Mouse (Mus musculus) liver, embryonic 14.5 days (tissue): Measurements from ENCODE around the gene Pde6d. TPM values are rescaled to one million over a fixed set of nuclear protein-coding genes. Genes with fewer than 3 reads are reported as not detected.

Source experiments
- ATAC-seq: fragments of 200-750 bp; cut with Nextera tagmentation; 2 replicates; pipeline ENCODE4 v1.8.0; 2017; ENCODE audit warnings: moderate number of reproducible peaks, mild to moderate bottlenecking, moderate library complexity; ENCODE audit not compliant: insufficient read depth
- DNase-seq, 3 experiments: peaks; one replicate each; pipeline ENCODE4 v3.0.0-alpha.2; 2012 to 2013; ENCODE audit warnings: low read depth in 3 of 3, low spot score in 3 of 3
- H3K27ac ChIP-seq: fragments of 300-500 bp; sonication (generic); 2 replicates; pipeline ENCODE4 v1.5.1; 2014; ENCODE audit warnings: moderate library complexity, mild to moderate bottlenecking, control low read depth, inconsistent platforms
- H3K27me3 ChIP-seq: fragments of 300-500 bp; sonication (generic); 2 replicates; pipeline ENCODE4 v1.6.1; 2014; ENCODE audit warnings: mild to moderate bottlenecking, low read length, moderate library complexity; ENCODE audit not compliant: control insufficient read depth, insufficient read depth
- H3K36me3 ChIP-seq: fragments of 300-500 bp; sonication (generic); replicated peaks from 2 replicates; pipeline ENCODE4 v1.6.1; 2014; ENCODE audit warnings: low read depth; ENCODE audit not compliant: control insufficient read depth, insufficient read depth
- H3K4me1 ChIP-seq, 2 experiments: fragments of 200-500 bp in 1 of 2; fragments of 300-500 bp in 1 of 2; sonication (generic) in 1 of 2; replicated peaks; 2 replicates each; pipeline ENCODE4 v1.6.1; 2012 to 2014; ENCODE audit warnings: antibody characterized with exemption in 1 of 2, inconsistent platforms in 1 of 2, low read length in 1 of 2; ENCODE audit not compliant: control insufficient read depth in 2 of 2, insufficient read depth in 2 of 2
- H3K4me2 ChIP-seq: fragments of 300-500 bp; sonication (generic); 2 replicates; pipeline ENCODE4 v1.6.1; 2014; ENCODE audit warnings: low read depth, mild to moderate bottlenecking, control low read depth, moderate library complexity
- H3K4me3 ChIP-seq, 2 experiments: fragments of 200-500 bp in 1 of 2; fragments of 300-500 bp in 1 of 2; sonication (generic) in 1 of 2; 2 replicates each; pipeline ENCODE4 v1.5.1; 2012 to 2014; ENCODE audit warnings: low read depth in 2 of 2, low read length in 2 of 2, mild to moderate bottlenecking in 2 of 2, control low read depth in 1 of 2, inconsistent platforms in 1 of 2, moderate library complexity in 1 of 2; ENCODE audit not compliant: insufficient read depth in 1 of 2
- H3K9ac ChIP-seq: fragments of 300-500 bp; sonication (generic); replicated peaks from 2 replicates; pipeline ENCODE4 v1.6.1; 2014; ENCODE audit warnings: mild to moderate bottlenecking, control low read depth, moderate library complexity
- H3K9me3 ChIP-seq: fragments of 300-500 bp; sonication (generic); 2 replicates; pipeline ENCODE4 v1.6.1; 2016; ENCODE audit warnings: low read length, mixed read lengths; ENCODE audit not compliant: control insufficient read depth
- CTCF ChIP-seq: IDR thresholded peaks from 2 replicates; pipeline ENCODE4 v1.5.1; 2016; ENCODE audit warnings: antibody characterized with exemption, low read depth, control low read depth
- EP300 ChIP-seq: IDR thresholded peaks from 2 replicates; pipeline ENCODE4 v1.6.1; 2016; ENCODE audit warnings: antibody characterized with exemption, low read depth
- WGBS: fragments of 180-500 bp; shearing (Covaris S2); extraction: QIAGEN DNeasy Blood & Tissue Kit; methylation state at CpG from one replicate; pipeline ENCODE4 v1.1.7; 2014; ENCODE audit not compliant: insufficient replicate concordance; 5-methylcytosine and 5-hydroxymethylcytosine counted together
- polyA plus RNA-seq, 2 experiments: library from polyadenylated mRNA; depleted of rRNA in 1 of 2; stranded (reverse) in 1 of 2; unstranded in 1 of 2; fragments of >200 nt; fragmentation: Nextera tagmentation in 1 of 2; extraction: Ambion mirVana in 1 of 2; gene quantifications; 2 replicates each; pipeline versions ENCODE4 v1.2.1 to v1.2.3; 2012 to 2014

Gene Pde6d
- polyA plus RNA-seq, 2 experiments, result 20.0 to 23.6 TPM

- ATAC-seq (no peak), DNase-seq (no peak)
Observed at GRCm38 (mm10) chr1:86600117-86600516, 17.7 kb upstream of the Pde6d start.

GRCm38 (mm10) chr1:86598516-86598915 lies 16.1 kb upstream of the Pde6d start:
- Histone ChIP-seq H3K9me3 (no peaks in the 10 kb centered on the region), H3K4me3 (no peak overlapping the region), H3K4me2 (no peak overlapping the region), H3K27ac (no peak overlapping the region), H3K27me3 (no peaks in the 10 kb centered on the region), H3K4me1 (no peaks in the 10 kb centered on the region), H3K36me3 (peaks cover 19% of the 10 kb centered on the region), H3K9ac (no peak overlapping the region)
- no peak for ATAC-seq
- 69% methylated on average over 3 of the region's 3 CpGs for WGBS
- TF ChIP-seq CTCF (peak; percentile 62), EP300 (no peak)
- no peak for DNase-seq

More at GRCm38 (mm10) chr1:86600117-86600516, 17.7 kb upstream of the Pde6d start:
- Histone ChIP-seq H3K4me1 (no peaks in the 10 kb centered on the region), H3K9me3 (no peaks in the 10 kb centered on the region), H3K4me2 (no peak overlapping the region), H3K27ac (no peak overlapping the region), H3K4me3 (no peak overlapping the region), H3K27me3 (no peaks in the 10 kb centered on the region), H3K9ac (no peak overlapping the region), H3K36me3 (peaks cover 24% of the 10 kb centered on the region)
- no peak for TF ChIP-seq CTCF
- TF ChIP-seq EP300, result no peak
- 80% methylated on average over 2 of the region's 2 CpGs for WGBS

DNA sequence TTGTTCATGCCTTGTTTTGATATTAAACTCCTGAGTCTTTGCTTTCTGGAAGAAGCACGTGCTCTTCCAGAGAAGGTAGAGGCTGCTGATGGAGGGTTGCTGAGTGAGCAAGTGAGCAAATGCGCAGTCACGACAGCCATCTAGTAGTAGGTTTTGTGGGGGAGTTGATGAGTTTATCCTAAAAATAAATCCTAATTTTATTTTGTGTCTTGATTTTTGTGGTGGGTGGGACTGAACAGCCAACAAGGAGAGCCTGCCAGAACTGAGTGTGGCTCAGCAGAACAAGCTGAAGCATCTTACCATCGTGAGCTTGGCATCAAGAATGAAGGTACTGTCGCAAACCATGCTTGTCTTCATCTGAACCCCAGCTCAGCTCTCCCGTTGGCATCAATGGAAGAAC lies 14.1 kb upstream of the Pde6d start:
- H3K4me1 ChIP-seq, result no peaks in the 10 kb centered on the region
- H3K27ac ChIP-seq, result no peak overlapping the region
- no peak overlapping the region for H3K9ac ChIP-seq
- peaks cover 18% of the 10 kb centered on the region for H3K36me3 ChIP-seq
- no peaks in the 10 kb centered on the region for H3K9me3 ChIP-seq
- no peak overlapping the region for H3K4me3 ChIP-seq
- 86% methylated on average over 6 of the region's 6 CpGs for WGBS
- ATAC-seq, result no peak
- no peaks in the 10 kb centered on the region for H3K27me3 ChIP-seq
- TF ChIP-seq EP300 (no peak), CTCF (no peak)
- no peak for DNase-seq
- H3K4me2 ChIP-seq, result no peak overlapping the region

GRCm38 (mm10) chr1:86595315-86595714 lies 12.9 kb upstream of the Pde6d start:
- H3K4me3 ChIP-seq, result no peak overlapping the region
- WGBS, result 78% methylated on average over 6 of the region's 6 CpGs
- ATAC-seq (no peak), DNase-seq (no peak)
- H3K9me3 ChIP-seq, result no peaks in the 10 kb centered on the region
- TF ChIP-seq CTCF (no peak), EP300 (no peak)
- H3K4me2 ChIP-seq, result no peak overlapping the region
- H3K27ac ChIP-seq, result no peak overlapping the region
- H3K9ac ChIP-seq, result no peak overlapping the region
- H3K36me3 ChIP-seq, result peaks cover 13% of the 10 kb centered on the region
- no peaks in the 10 kb centered on the region for H3K4me1 ChIP-seq
- H3K27me3 ChIP-seq, result no peaks in the 10 kb centered on the region

GRCm38 (mm10) chr1:86594539-86594938 lies 12.1 kb upstream of the Pde6d start:
- DNase-seq (no peak), ATAC-seq (no peak)
- H3K4me2 ChIP-seq, result no peak overlapping the region
- 83% methylated on average over 7 of the region's 7 CpGs for WGBS
- no peak for TF ChIP-seq EP300
- no peak for TF ChIP-seq CTCF
- no peaks in the 10 kb centered on the region for H3K9me3 ChIP-seq
- no peaks in the 10 kb centered on the region for H3K4me1 ChIP-seq
- no peak overlapping the region for H3K4me3 ChIP-seq
- H3K27me3 ChIP-seq, result no peaks in the 10 kb centered on the region
- H3K27ac ChIP-seq, result no peak overlapping the region
- H3K9ac ChIP-seq, result no peak overlapping the region
- H3K36me3 ChIP-seq, result peaks cover 13% of the 10 kb centered on the region
